Mouse (Mus musculus): ENCODE data around the gene Ckap2.

GRCm38 (mm10) chr8:22226361-22226760 is 40.7 kb upstream of the Ckap2 start:
- no peak for TF ChIP-seq POLR2A (IDR thresholded peaks at IDR 0.05; ENCODE audit: low read depth, low read length)
- TF ChIP-seq CTCF (IDR thresholded peaks at IDR 0.05; ENCODE audit: borderline replicate concordance, insufficient read depth, low read length): no peak
